Mouse (Mus musculus): Measurements from ENCODE around the gene Fer.

Gene Fer

GRCm38 (mm10) chr17:63974253-63974652 lies 111.4 kb downstream of the Fer start:
- CTCF ChIA-PET: no interaction called here

DNA sequence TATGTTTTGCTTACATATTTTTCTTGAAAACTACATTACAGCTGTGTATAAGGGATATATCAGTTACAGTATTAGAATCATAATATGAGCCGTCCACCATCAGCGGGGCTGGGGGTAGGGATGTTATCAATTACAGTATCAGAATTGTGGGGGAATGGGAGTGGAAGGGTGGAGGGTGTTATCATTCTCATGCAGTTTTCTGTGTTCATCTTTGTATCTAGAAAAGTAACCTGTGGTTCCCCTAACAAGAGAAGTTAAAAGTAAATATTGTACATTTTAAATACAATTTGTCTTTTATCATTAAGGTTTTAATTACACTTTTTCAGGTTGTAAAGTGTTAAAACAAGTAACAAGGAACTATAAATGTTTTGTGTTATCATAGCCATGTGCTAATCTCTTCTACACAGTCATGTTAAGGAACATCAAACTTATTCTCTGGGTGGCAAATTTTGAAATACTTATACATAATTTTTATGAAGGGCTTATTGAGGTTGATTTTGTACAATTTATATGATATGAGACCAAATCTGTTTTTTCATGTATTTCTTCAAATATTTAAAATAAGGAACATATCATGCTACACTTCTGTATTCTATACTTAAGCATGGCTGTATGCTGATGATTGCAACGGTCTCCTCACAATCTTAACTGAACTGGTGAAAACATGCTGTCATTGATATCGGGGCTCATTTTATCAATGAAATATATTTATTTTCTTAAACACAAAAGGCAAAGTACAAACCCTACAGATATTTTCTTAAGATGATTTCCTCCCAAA lies 116.1 kb downstream of the Fer start:
- CTCF ChIA-PET: no interaction called here

DNA sequence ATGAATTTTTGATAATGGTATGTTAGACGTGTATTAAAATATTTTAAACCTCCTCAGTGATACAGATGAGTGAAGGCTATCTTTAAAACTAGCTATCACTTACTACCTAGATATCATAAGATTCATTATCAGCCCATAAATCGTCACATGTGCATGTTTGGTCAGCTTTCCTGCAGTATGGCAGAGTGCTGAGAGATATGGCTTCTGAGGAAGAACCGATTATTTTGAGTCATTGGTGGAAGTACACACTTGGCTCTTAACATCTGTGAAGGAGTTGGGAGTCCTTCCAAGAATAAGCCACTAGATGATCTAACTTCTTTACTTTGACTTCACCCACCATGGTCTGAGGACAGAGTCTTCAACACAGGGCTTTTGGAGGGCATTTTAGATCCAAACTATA lies 117.3 kb downstream of the Fer start:
- CTCF ChIA-PET: no interaction called here

DNA sequence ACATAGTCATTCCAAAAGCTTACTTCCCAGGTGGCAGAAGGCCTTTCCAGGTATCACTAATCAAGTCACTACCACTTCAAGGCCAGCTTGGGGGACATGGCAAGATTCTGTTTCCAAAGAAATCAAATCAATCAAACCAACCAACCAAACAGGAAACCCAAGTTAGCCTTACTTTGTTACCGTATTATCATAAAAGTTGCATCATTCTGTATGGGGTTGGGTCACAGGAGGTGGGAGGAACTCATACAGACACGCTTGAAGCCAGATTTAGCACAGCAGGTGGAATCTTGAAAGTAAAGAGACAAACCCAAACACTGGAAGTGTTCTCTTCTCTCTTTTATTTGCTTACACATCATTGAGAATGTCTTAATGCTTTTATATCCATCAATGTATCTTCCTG lies 125.8 kb downstream of the Fer start:
- CTCF ChIA-PET: no interaction called here

DNA sequence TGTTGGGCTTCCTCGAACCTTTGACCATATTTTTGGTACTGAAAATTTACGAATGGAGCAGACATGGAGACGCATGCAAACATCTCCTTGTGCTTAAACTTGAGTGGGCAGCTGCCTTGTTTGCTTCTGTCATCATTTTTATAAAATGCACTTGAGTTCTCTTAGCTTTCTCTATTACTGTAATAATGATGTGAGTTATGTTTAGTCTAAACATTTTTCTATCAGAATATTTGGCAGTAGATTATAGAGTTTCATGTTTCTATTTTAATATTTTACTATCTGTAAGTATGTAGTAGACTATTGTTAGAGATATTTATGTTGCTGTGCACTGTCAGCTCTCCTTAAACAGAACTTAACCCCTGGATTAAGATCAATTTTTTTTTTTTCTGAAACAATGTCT lies 128.3 kb downstream of the Fer start:
- CTCF ChIA-PET: no interaction called here

- CTCF ChIA-PET: interaction anchor here (0.7 kb wide), 1 partner anchor 29 kb away, joined by 4 read pairs; no protein-coding TSS in a partner anchor
Measured at GRCm38 (mm10) chr17:63995921-63996320, 133.1 kb downstream of the Fer start.

DNA sequence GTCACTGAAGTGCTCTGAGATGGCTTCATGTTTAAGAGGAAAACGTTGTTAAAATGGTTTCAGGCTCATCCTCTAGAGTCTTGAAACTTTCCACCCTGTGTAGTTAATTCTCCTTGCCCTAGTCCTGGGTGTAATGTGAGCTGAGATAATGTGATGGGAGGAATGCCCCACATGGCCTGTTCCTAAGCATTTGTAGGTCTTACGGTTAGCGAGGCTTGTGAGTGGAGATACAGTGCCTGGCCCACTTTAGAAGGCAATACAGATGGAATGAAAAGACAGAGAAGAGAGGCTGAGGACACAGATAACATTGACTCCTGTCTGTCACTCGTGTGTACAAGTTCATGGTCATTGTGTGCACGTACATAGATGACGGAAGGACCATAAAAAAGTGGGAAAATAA lies 134.8 kb downstream of the Fer start:
- CTCF ChIA-PET: no interaction called here

DNA sequence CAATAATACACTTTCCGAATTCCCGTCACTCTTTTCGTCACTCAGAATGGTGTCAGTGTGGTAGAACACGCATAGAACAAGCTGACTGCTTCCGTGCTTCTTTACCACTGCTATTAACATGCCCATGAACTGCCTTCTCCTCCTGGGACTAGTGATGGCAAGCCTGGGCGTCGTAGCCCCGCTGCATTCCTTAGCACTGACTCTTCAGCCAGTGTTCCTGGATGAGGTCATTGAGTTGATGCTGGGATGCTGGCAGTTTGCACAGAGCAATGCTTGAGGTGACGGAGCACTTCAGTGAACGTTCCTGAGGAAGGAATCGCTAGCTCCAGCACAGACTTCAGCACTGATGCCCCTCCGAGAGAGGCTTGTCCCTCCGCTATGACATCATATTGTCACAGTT lies 140.6 kb downstream of the Fer start:
- CTCF ChIA-PET: no interaction called here

- CTCF ChIA-PET: no interaction called here
Measured at GRCm38 (mm10) chr17:64005575-64006249, 142.8 kb downstream of the Fer start.

DNA sequence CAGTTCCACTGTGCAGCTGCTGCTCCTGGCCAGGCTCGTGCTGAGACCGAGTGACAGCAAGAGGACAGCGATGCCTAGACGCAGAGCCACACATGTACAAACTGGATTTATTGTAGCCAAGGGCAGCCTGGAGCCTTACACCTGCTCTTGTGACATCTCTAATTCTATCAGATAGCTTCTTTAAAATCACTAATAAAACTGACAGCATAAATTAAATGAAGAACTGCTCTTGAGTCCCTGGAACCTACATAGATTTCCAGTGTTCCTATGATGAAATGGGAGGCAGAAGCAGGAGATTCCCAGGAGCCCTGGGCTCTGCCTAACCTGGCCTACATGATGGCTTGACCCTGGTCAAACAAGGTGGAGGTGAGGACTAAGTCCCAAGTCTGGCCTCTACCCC lies 153.7 kb downstream of the Fer start:
- CTCF ChIA-PET: no interaction called here

GRCm38 (mm10) chr17:64018240-64018639 lies 155.4 kb downstream of the Fer start:
- CTCF ChIA-PET: no interaction called here

DNA sequence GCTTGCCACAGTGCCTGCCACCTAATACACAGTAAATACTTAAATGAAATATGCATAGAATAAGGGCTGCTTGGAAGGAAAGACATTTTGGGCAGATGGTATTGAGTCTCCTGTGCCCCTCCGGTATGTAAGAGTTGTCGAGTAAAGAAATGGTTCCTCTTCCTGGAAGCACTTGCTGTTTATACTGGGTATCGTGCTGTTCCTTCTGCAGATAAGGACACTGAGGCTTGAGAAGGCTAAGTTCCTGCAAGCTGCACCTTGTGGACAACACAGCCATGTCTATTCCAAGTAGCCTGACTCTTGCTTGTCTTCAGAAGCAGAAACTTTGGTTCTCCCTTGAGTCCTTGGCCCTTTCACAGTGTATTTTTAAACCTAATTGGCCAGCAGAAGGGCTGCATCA lies 156.0 kb downstream of the Fer start:
- CTCF ChIA-PET: no interaction called here

DNA sequence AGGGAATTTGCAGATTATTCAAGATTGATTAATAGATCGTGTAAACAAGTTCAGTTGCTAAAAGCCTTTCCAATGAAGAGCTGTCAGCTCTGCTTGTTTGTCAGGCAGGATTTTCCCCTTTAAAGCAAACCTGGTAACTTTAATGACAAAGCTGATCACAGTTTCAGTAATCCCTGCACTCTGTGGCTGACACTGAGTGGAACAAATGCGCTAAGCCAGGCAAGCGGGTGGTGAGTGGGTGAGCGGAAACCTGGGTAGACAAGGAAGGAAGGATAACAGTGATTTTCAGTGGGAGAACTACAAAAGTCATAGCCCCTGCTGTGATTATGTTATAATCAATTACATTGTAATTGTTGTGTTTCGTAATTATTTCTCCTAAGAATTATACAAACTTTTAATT lies 156.8 kb downstream of the Fer start:
- CTCF ChIA-PET: no interaction called here

- CTCF ChIA-PET: no interaction called here
Measured at GRCm38 (mm10) chr17:64026485-64026884, 163.6 kb downstream of the Fer start.

- CTCF ChIA-PET: no interaction called here
Measured at GRCm38 (mm10) chr17:64041771-64042170, 178.9 kb downstream of the Fer start.

DNA sequence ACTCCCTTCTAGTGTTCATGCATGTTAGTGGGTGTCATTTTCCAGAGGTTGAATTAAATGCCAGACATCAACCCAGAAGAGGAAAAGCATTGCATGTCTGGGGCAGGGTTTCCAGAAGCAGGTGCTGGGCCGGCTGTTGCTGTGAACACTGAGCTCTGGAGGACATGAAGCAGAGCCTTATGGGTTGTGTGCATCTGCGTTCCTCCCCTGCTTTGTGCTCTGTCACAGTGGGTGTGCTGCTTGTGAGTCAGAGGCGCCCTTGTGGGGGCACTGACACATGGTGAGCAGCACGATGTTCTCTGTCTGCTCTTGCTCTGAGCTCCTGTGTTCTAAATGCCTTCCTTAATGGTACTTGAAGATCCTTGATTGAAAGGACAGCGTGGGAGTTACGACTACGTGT lies 182.5 kb downstream of the Fer start:
- CTCF ChIA-PET: no interaction called here

DNA sequence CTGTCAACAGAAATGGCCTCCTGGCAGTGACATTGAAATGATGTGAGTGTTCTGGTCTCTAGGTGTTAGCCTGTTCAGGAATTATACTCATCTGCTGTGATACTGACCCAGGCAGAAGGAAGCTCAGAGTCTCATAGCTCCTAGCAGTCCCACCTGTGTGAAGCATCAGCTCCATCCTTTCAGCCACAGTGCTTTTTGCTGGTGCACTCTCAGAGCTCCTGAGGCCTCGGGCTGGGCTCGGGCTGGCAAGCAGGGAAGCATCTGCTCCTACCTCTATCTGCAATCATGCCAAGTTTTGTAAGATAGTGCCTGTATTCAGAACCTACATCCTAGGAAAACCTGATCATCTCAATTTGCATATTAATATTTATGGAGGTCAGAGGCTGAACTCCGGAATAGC lies 183.7 kb downstream of the Fer start:
- CTCF ChIA-PET: no interaction called here

GRCm38 (mm10) chr17:64050911-64051310 lies 188.0 kb downstream of the Fer start:
- CTCF ChIA-PET: no interaction called here

GRCm38 (mm10) chr17:64053636-64054035 lies 190.8 kb downstream of the Fer start:
- CTCF ChIA-PET: no interaction called here

- CTCF ChIA-PET: no interaction called here
Measured at GRCm38 (mm10) chr17:64060529-64060928, 197.7 kb downstream of the Fer start.

- CTCF ChIA-PET: interaction anchor here (0.6 kb wide), 1 partner anchor 108 kb away, joined by 3 read pairs; no protein-coding TSS in a partner anchor
Measured at GRCm38 (mm10) chr17:64065243-64065642, 202.4 kb downstream of the Fer start.

GRCm38 (mm10) chr17:64077392-64077791 lies 214.5 kb downstream of the Fer start:
- CTCF ChIA-PET: no interaction called here

GRCm38 (mm10) chr17:64084751-64085150 lies 221.9 kb downstream of the Fer start:
- CTCF ChIA-PET: no interaction called here

GRCm38 (mm10) chr17:64085493-64085892 lies 222.6 kb downstream of the Fer start:
- CTCF ChIA-PET: no interaction called here
